Comparison of ENCODE assay signal across 11 mouse cellular contexts in the genomic region with DNA sequence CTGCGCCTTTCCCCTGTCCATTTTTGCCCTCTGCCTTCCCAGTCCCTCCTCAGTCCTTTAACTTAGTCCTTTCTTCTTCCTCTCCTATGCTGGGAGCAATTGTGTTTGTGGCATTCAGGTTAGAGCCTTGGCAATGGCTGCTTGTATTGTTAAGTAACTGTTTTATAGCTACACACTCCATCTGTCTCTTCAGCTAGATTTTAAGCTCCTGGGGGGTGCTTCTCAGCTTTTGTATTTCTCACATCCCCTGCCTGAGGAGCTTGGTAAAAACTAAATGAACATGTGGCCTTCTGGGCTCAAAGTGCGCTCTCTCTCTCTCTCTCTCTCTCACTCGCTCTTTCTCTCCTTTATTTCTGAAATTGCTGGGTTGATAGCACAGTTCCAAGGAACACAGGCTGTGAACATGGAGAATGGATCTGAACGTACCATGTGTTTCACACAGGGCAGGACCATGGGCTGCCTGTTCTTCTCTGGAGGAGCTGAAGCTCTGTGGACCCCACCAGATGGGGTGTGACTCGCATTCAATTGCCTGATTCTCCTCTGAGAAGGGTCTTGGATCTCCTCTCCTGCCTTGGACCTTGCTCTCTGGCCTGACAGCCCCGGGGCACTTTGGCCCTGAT. TPM values are rescaled to one million over a fixed set of nuclear protein-coding genes. Genes with fewer than 3 reads are reported as not detected.
DNase-seq lines count a peak whose midpoint lies in the region; ATAC-seq and TF ChIP-seq lines count a peak whose summit lies in the region.
"Had no signal": no experiment of that assay in that cellular context is flagged by ENCODE, and none has a peak within 500 bp of the region (broad histone marks: within the 10 kb centered on the region; RNA-seq: fewer than 3 reads in every experiment).

No protein-coding gene starts in this region.

- H3K36me3 ChIP-seq in stomach, embryonic 14.5 days (ENCODE audit: control insufficient read depth, insufficient read depth, low read length), result no peaks in the 10 kb centered on the region
- no peaks in the 10 kb centered on the region for H3K36me3 ChIP-seq in stomach, postnatal 0 days (ENCODE audit: control insufficient read depth, insufficient read depth, low read length)
- H3K36me3 ChIP-seq in hindbrain, embryonic 10.5 days, result peaks cover 92% of the 10 kb centered on the region
- peaks cover 90% of the 10 kb centered on the region for H3K36me3 ChIP-seq in midbrain, embryonic 10.5 days
- H3K36me3 ChIP-seq: G1E had no signal

- H3K27me3 ChIP-seq in stomach, embryonic 14.5 days (ENCODE audit: control insufficient read depth, insufficient read depth, low read length), result no peaks in the 10 kb centered on the region
- H3K27me3 ChIP-seq in stomach, postnatal 0 days (ENCODE audit: control insufficient read depth, insufficient read depth, low read length), result no peaks in the 10 kb centered on the region
- no peaks in the 10 kb centered on the region for H3K27me3 ChIP-seq in hindbrain, embryonic 10.5 days (ENCODE audit: insufficient read depth, poor library complexity, severe bottlenecking)
- no peaks in the 10 kb centered on the region for H3K27me3 ChIP-seq in midbrain, embryonic 10.5 days (ENCODE audit: low read depth, poor library complexity, severe bottlenecking)

- DNase-seq in stomach, postnatal 0 days (ENCODE audit: low spot score), result no peak
- DNase-seq in hindbrain, embryonic 10.5 days (ENCODE audit: low spot score), result no peak
- no peak for DNase-seq in midbrain, embryonic 10.5 days (ENCODE audit: low spot score)
- DNase-seq in spleen, postnatal 4 days (ENCODE audit: low spot score in 2 of 2), result no peak
- DNase-seq in urinary bladder, adult 18-20 months (ENCODE audit: low spot score in 2 of 2), result no peak
- DNase-seq: gastrocnemius, postnatal 36 days; lung, postnatal 14 days; thymus, postnatal 4 days had no signal

- no peak for TF ChIP-seq CTCF in stomach, postnatal 0 days (IDR thresholded peaks at IDR 0.05; ENCODE audit: low read depth)

- H3K4me3 ChIP-seq in stomach, embryonic 14.5 days (ENCODE audit: low read depth, low read length), result no peak overlapping the region
- H3K4me3 ChIP-seq in stomach, postnatal 0 days (ENCODE audit: low read depth, low read length), result no peak overlapping the region
- peak overlapping the region; percentile 31 for H3K4me3 ChIP-seq in hindbrain, embryonic 10.5 days
- H3K4me3 ChIP-seq in midbrain, embryonic 10.5 days, result peak overlapping the region; percentile 32

- H3K4me1 ChIP-seq in stomach, embryonic 14.5 days (ENCODE audit: control insufficient read depth, insufficient read depth, low read length), result peaks cover 11% of the 10 kb centered on the region; the same call in 1 of the 2 replicates
- H3K4me1 ChIP-seq in stomach, postnatal 0 days (replicated peaks; ENCODE audit: control insufficient read depth, insufficient read depth), result no peaks in the 10 kb centered on the region
- peaks cover 100% of the 10 kb centered on the region for H3K4me1 ChIP-seq in hindbrain, embryonic 10.5 days (replicated peaks)
- peaks cover 99% of the 10 kb centered on the region for H3K4me1 ChIP-seq in midbrain, embryonic 10.5 days

- no peak overlapping the region for H3K9ac ChIP-seq in stomach, embryonic 14.5 days (replicated peaks; ENCODE audit: low read depth, low read length)
- no peak overlapping the region for H3K9ac ChIP-seq in stomach, postnatal 0 days (ENCODE audit: low read length)

- no peak for TF ChIP-seq EP300 in stomach, postnatal 0 days (optimal IDR thresholded peaks at IDR 0.05)

- WGBS in stomach, embryonic 14.5 days, result 53% methylated on average over 6 of the region's 6 CpGs
- 68% methylated on average over 6 of the region's 6 CpGs for WGBS in stomach, postnatal 0 days
- WGBS in hindbrain, embryonic 10.5 days, result 24% methylated on average over 6 of the region's 6 CpGs
- 35% methylated on average over 6 of the region's 6 CpGs for WGBS in midbrain, embryonic 10.5 days

- H3K4me2 ChIP-seq in stomach, embryonic 14.5 days (replicated peaks; ENCODE audit: low read depth, low read length), result no peak overlapping the region
- H3K4me2 ChIP-seq in stomach, postnatal 0 days (replicated peaks; ENCODE audit: low read depth), result no peak overlapping the region

- no peak for ATAC-seq in stomach, embryonic 14.5 days (ENCODE audit: insufficient number of reproducible peaks, insufficient read depth, low FRiP score, low read depth)
- ATAC-seq in stomach, postnatal 0 days (ENCODE audit: low FRiP score, low TSS enrichment), result no peak
- ATAC-seq in monocyte, adult 5-6 weeks (replicated peaks; ENCODE audit: insufficient number of reproducible peaks, low FRiP score, low TSS enrichment, poor library complexity, severe bottlenecking), result no peak

- H3K27ac ChIP-seq in stomach, embryonic 14.5 days (ENCODE audit: low read length), result peak overlapping the region; percentile 55; the same call in 1 of the 2 replicates
- no peak overlapping the region for H3K27ac ChIP-seq in stomach, postnatal 0 days (replicated peaks)
- peak overlapping the region; percentile 86 for H3K27ac ChIP-seq in hindbrain, embryonic 10.5 days
- peak overlapping the region; percentile 91 for H3K27ac ChIP-seq in midbrain, embryonic 10.5 days (replicated peaks)

- H3K9me3 ChIP-seq in stomach, embryonic 14.5 days (ENCODE audit: control insufficient read depth, low read depth, low read length), result no peaks in the 10 kb centered on the region
- no peaks in the 10 kb centered on the region for H3K9me3 ChIP-seq in stomach, postnatal 0 days (ENCODE audit: control insufficient read depth, low read length)
- H3K9me3 ChIP-seq in hindbrain, embryonic 10.5 days, result no peaks in the 10 kb centered on the region
- no peaks in the 10 kb centered on the region for H3K9me3 ChIP-seq in midbrain, embryonic 10.5 days (replicated peaks)
- H3K9me3 ChIP-seq: G1E had no signal

RNA-seq across cellular contexts. Expression of gene Igdcc3, which starts 11.8 kb away (rescaled TPM):
- 2.0 and 2.7 TPM in 2 replicates for polyA plus RNA-seq in stomach, embryonic 14.5 days (2014; fragmentation: Nextera tagmentation; extraction: Ambion mirVana)
- polyA plus RNA-seq in stomach, postnatal 0 days (2015; fragmentation: Nextera tagmentation; extraction: Ambion mirVana), result 0.32 and 0.35 TPM in 2 replicates
- 218 and 357 TPM in 2 replicates for polyA plus RNA-seq in hindbrain, embryonic 10.5 days (2016; fragmentation: Nextera tagmentation; extraction: Ambion mirVana)
- 334 and 450 TPM in 2 replicates for polyA plus RNA-seq in midbrain, embryonic 10.5 days (2016; fragmentation: Nextera tagmentation; extraction: Ambion mirVana)
- total RNA-seq in monocyte, adult 5-6 weeks (2017), result not detected in 3 replicates
- polyA plus RNA-seq: G1E had no signal

RNA-seq across cellular contexts. Expression of gene Parp16, which starts 42.3 kb away (rescaled TPM):
- polyA plus RNA-seq in stomach, embryonic 14.5 days (2014; fragmentation: Nextera tagmentation; extraction: Ambion mirVana), result 6.0 and 6.4 TPM in 2 replicates
- polyA plus RNA-seq in stomach, postnatal 0 days (2015; fragmentation: Nextera tagmentation; extraction: Ambion mirVana), result 5.0 TPM in 2 replicates
- polyA plus RNA-seq in hindbrain, embryonic 10.5 days (2016; fragmentation: Nextera tagmentation; extraction: Ambion mirVana), result 7.7 and 8.0 TPM in 2 replicates
- 7.2 and 7.9 TPM in 2 replicates for polyA plus RNA-seq in midbrain, embryonic 10.5 days (2016; fragmentation: Nextera tagmentation; extraction: Ambion mirVana)
- total RNA-seq in monocyte, adult 5-6 weeks (2017), result 1.9 to 3.1 TPM (median 2.3 TPM) in 3 replicates

RNA-seq across cellular contexts. Expression of gene Igdcc4, which starts 51.5 kb away (rescaled TPM):
- polyA plus RNA-seq in stomach, embryonic 14.5 days (2014; fragmentation: Nextera tagmentation; extraction: Ambion mirVana), result 42.4 and 43.3 TPM in 2 replicates
- 11.1 and 12.2 TPM in 2 replicates for polyA plus RNA-seq in stomach, postnatal 0 days (2015; fragmentation: Nextera tagmentation; extraction: Ambion mirVana)
- 8.3 and 10.4 TPM in 2 replicates for polyA plus RNA-seq in hindbrain, embryonic 10.5 days (2016; fragmentation: Nextera tagmentation; extraction: Ambion mirVana)
- polyA plus RNA-seq in midbrain, embryonic 10.5 days (2016; fragmentation: Nextera tagmentation; extraction: Ambion mirVana), result 8.9 and 12.6 TPM in 2 replicates
- 0.19 TPM in 2 of 3 replicates, not detected in the other for total RNA-seq in monocyte, adult 5-6 weeks (2017)
- polyA plus RNA-seq: G1E had no signal

Comparison
In these comparisons a context has a peak if more than half of its experiments do, and no peak if none do; other contexts are left out.
1. H3K4me3 ChIP-seq: peak in hindbrain, embryonic 10.5 days (single experiment) and midbrain, embryonic 10.5 days (single experiment); none in stomach, embryonic 14.5 days (single experiment) and stomach, postnatal 0 days (single experiment).
2. RNA of gene Igdcc3, which starts 11.8 kb away (polyA plus RNA-seq): 334 to 450 TPM in midbrain, embryonic 10.5 days and 218 to 357 TPM in hindbrain, embryonic 10.5 days; 2.0 to 2.7 TPM in stomach, embryonic 14.5 days and 0.32 to 0.35 TPM in stomach, postnatal 0 days; every median in the first group is over 10 times any median in the second.